Mouse (Mus musculus) erythroblast, embryonic 14.5 days (primary cell): ENCODE results near the gene Mllt3. TPM values are rescaled to one million over a fixed set of nuclear protein-coding genes. Genes with fewer than 3 reads are reported as not detected.

Experiments
- H3K27me3 ChIP-seq: 2 replicates; pipeline ENCODE4 v1.6.1; 2012; ENCODE audit warnings: inconsistent platforms; ENCODE audit not compliant: control insufficient read depth
- H3K36me3 ChIP-seq: 2 replicates; pipeline ENCODE4 v1.6.1; 2012; ENCODE audit warnings: mild to moderate bottlenecking, inconsistent platforms; ENCODE audit not compliant: control insufficient read depth
- H3K4me1 ChIP-seq: 2 replicates; pipeline ENCODE4 v1.6.1; 2012; ENCODE audit warnings: inconsistent platforms; ENCODE audit not compliant: control insufficient read depth
- H3K4me3 ChIP-seq: replicated peaks from 2 replicates; pipeline ENCODE3; 2012; ENCODE audit warnings: moderate library complexity, mild to moderate bottlenecking, inconsistent platforms
- H3K9me3 ChIP-seq: 2 replicates; pipeline ENCODE4 v1.6.1; 2012; ENCODE audit warnings: low read length, inconsistent platforms, mixed read lengths; ENCODE audit not compliant: control insufficient read depth
- GATA1 ChIP-seq: IDR thresholded peaks from 2 replicates; pipeline ENCODE4 v1.6.1; 2012; ENCODE audit warnings: low read length, inconsistent platforms, mixed read lengths
- TAL1 ChIP-seq: IDR thresholded peaks from 3 replicates; pipeline ENCODE4 v1.6.1; 2012; ENCODE audit warnings: low read length, inconsistent platforms, mixed read lengths
- polyA plus RNA-seq: library from polyadenylated mRNA; stranded (reverse); fragments of >175 nt; gene quantifications from 2 replicates; pipeline ENCODE4 v1.2.3, GENCODE M21; 2012

Mllt3 gene
- polyA plus RNA-seq, 1 experiment = 7.8 TPM

DNA sequence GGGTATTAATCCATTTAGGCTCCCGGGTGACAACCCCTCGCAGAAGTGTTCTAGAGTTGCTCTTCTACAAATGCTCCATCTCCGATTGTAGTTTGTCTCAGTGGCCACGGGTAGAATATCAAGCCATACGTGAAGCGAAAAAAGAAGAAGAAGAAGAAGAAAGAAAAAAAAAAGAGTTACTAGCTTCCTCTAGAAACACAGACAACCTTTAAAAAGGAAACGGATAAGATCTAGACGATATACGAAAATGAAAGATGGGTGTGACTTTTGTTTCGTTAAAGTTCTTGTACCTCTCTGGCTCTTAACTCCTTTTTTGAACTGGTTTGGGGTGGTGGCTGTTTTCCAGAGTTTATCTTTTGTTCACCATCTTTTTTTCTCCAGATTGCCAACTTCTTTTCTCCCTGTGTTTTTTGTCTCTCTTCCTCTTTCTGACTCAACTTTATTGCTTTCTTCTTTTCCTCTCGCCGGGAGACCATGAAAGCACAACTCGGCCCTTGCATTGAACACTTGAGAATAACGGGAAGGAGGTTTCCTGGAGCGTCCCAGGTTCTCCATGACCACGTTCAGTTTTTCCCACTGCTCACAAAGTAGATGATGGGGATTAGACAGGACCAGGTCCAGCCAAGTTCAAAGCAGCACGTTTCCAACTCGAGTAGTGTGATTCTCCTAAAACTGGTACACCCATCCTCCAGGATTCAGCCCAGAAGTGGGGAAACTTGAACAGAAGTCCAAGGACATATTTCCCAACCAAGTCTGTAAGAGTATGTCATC is 1.4 kb upstream of the Mllt3 start:
- TF ChIP-seq TAL1 (no peak), GATA1 (no peak)
- Histone ChIP-seq H3K4me3 (peak overlapping the region; percentile 80), H3K36me3 (peaks cover under 1% of the 10 kb centered on the region), H3K4me1 (peaks cover 43% of the 10 kb centered on the region), H3K27me3 (peaks cover 20% of the 10 kb centered on the region), H3K9me3 (no peaks in the 10 kb centered on the region)

DNA sequence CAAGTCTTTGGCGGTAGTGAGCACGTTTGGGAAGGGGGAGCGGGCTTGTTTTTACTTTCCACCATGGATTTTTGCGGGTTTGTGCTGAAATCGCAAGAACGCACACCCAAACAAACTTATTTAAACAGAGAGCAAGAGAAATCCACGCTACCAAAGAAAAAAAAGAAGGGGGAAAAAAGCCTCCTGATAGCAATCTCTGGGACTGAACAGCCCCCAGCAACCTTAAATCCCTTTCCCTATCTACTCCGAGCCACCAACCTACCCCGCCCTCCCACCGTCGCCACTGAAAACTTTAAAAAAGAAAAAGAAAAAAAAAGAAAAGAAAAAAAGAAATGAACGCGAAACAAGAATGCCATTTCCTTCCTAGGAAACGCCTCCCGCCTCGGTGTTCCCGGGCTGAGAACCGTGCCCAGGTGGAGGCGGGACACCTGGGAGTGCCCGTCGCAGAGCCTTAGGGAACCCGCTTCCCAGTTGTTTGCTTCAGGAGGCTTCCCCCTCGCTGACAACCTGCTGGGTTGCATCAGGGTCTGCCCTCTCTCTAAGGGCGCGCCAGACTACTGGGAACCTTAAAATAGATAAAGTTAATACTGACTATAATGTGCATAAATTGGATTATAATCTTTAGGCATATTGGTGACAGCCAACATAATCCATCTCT is 694 bp upstream of the Mllt3 start:
- Histone ChIP-seq H3K9me3 (no peaks in the 10 kb centered on the region), H3K27me3 (peaks cover 20% of the 10 kb centered on the region), H3K4me3 (peak overlapping the region; percentile 80), H3K4me1 (peaks cover 43% of the 10 kb centered on the region), H3K36me3 (peaks cover 2% of the 10 kb centered on the region)
- no peak for TF ChIP-seq GATA1
- no peak for TF ChIP-seq TAL1

DNA sequence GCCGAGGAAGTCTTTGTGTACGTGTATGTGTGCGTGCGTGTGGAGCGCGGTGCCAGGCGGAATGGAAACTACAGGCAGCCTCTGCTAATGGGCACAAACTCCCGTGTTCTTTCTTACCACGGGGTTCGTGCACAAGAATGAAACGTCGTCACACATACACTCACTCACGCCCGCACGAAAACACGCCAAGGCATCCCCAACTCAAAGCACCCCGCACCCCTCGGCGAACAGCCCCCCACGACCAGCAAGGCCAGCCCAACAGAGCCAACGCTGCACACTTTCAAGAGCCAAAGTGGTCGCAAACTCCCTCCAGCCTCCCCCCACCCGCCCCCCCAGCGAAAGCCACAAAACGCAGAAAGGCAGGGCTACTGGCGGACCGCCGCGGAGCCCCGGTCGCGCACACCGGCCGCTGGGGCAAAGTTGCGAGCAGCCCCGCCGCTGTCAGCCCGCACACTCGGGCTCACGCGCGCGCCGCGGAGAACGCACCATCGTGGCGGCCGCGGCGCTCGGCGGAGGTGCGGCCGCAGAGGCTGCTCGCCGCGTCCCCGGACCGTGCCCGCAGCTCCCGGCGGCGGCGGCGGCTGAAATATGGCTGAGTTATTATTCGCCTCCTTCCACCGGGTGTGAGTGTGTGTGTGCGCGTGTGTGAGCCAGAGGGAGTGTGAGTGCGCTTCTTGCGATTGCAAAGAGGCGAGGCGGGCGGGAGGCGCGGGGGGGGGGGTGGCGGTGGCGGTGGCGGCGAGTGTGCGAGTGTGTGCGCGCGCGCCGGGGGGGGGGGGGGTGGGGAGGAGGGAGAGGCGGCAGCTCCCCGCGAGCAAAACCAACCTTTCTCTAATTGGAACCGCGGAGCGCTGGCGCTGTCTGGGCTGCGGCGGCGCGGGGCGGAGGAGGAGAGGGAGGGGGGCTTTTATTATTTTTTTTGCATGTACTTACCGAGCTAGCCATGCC is 739 bp downstream of the Mllt3 start:
- no peaks in the 10 kb centered on the region for H3K9me3 ChIP-seq
- TF ChIP-seq TAL1 = no peak
- TF ChIP-seq GATA1 = no peak
- peaks cover 43% of the 10 kb centered on the region for H3K4me1 ChIP-seq
- peaks cover 20% of the 10 kb centered on the region for H3K27me3 ChIP-seq
- H3K36me3 ChIP-seq = peaks cover 2% of the 10 kb centered on the region
- peak overlapping the region; percentile 80 for H3K4me3 ChIP-seq

DNA sequence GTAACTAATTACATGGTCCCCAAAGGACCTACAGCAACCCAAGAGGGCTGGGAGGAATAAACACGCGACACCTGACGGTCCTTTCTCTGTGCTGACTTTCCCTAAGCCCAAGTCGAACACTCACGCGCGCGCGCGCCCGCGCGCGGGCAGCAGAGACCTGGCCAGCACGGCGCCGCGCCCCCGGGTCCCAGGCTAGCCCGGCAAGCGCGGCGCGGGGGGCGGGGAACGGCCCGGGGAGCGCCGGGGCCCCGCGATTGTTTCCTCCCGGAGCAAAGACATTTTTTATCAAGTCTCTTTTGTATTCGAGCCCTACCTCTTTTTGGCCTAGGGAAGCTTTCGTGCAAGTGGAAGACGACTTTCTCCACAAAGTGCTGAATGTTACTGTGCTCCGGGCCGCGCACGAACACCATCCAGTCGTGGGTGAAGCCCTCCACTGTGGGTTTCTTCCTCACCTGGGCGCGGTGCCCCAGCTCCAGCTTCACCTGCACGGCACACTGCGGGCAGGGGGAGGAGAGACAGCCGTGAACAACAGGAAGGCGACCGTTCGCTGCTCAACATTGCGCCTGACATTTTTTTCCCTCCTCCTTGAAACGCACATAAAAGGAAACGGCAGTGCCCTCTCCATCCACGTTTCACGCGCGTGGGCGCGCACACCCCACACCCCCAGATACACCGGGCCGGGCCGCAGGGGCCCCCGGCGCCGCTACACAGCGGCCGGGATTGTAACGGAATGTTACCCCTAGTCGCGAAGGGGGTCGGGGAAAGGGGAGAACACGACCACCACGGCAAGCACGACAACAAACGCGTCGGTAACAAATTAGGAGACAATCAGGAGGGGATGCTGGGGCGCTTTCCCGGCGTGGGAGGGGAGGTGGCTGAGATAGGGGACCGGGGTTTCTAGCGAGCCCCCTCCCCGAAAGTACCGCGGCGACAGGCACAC is 1.7 kb downstream of the Mllt3 start:
- no peak for TF ChIP-seq GATA1
- TF ChIP-seq TAL1 = no peak
- Histone ChIP-seq H3K36me3 (peaks cover 2% of the 10 kb centered on the region), H3K4me1 (peaks cover 43% of the 10 kb centered on the region), H3K27me3 (peaks cover 20% of the 10 kb centered on the region), H3K9me3 (no peaks in the 10 kb centered on the region), H3K4me3 (peak overlapping the region; percentile 80)

DNA sequence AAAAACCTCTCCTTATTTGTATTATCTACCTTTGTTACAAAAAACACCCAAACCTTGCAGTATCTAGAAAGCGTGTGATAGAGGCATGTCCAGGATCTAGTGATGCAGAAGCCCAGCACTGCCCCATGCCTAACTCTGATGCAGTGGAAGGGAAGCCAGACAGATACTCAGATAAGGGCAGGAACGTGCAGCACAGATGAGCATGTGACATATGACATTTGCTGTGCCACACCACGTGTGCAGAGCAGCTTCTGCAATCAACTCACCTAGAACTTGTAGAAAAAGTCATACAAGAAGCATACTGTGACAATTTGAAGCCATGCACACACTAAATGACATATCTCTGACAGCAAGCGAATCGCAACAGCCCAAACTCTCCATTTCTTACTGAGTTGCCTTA is 9.6 kb downstream of the Mllt3 start:
- no peaks in the 10 kb centered on the region for H3K9me3 ChIP-seq
- H3K36me3 ChIP-seq = no peaks in the 10 kb centered on the region; the same call in 1 of the 2 replicates
- TF ChIP-seq GATA1 = no peak
- no peak for TF ChIP-seq TAL1
- H3K4me1 ChIP-seq = peaks cover 2% of the 10 kb centered on the region; the same call in 1 of the 2 replicates
- H3K27me3 ChIP-seq = no peaks in the 10 kb centered on the region
- no peak overlapping the region for H3K4me3 ChIP-seq

DNA sequence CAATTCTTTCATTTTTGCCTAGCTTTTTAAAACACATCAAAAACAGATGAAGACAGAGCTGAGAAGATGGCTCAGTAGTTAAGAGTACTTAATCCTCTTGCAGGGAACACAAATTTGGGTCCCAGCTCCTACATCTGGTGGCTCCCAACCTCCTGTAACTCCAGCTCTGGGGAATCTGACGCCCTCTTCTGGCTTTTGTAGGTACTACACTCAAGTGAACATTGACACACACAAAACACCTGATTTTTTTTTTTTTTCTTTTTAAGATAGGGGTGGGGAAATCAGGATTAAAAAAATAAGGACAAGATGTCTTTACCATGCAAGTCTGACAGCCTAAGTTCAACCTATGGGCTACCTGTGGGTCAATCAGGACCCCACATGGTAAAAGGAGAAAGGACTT is 10.5 kb downstream of the Mllt3 start:
- TF ChIP-seq TAL1 = no peak
- TF ChIP-seq GATA1 = no peak
- Histone ChIP-seq H3K4me3 (no peak overlapping the region), H3K9me3 (no peaks in the 10 kb centered on the region), H3K27me3 (no peaks in the 10 kb centered on the region), H3K36me3 (no peaks in the 10 kb centered on the region; the same call in 1 of the 2 replicates), H3K4me1 (peaks cover 2% of the 10 kb centered on the region; the same call in 1 of the 2 replicates)

DNA sequence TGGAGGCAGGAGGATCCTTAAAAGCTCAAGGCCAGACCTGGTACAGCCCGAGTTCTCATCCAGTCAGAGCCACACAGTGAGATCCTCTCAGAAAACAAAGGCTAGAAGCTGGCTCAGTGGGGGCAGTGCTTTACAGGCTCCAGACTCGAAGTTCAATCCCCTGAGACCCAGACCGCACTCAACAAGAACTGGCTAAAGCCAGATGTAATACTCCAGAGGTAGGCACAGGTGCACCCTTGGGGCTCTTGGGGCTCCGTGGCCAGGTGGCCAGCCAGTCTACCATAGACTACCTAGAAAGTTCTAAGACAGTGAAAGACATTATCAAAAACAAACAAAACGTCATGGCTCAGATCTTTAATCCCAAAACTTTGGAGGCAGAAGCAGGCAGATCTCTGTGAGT is 12.7 kb downstream of the Mllt3 start:
- Histone ChIP-seq H3K27me3 (no peaks in the 10 kb centered on the region), H3K4me1 (peaks cover 3% of the 10 kb centered on the region; the same call in 1 of the 2 replicates), H3K4me3 (no peak overlapping the region), H3K9me3 (no peaks in the 10 kb centered on the region), H3K36me3 (no peaks in the 10 kb centered on the region)
- TF ChIP-seq TAL1 (no peak), GATA1 (no peak)

DNA sequence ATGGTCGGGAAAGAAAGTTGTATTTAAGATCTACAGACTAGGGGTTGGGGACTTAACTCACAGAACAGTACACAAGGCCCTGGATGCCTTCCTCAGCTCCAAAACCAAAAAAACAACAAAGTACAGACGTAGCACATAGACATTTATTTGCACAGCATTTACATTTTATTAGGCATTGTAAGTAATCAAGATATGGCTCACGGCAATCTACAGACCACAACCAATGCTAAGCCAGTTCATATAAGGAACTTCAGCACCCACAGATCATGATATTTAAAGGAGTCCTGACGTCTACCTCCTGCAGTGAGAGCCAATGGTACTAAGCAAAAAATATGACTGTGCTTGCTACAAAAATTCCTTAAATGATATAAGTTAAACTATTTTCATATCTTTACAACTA is 13.5 kb downstream of the Mllt3 start:
- Histone ChIP-seq H3K4me3 (no peak overlapping the region), H3K9me3 (no peaks in the 10 kb centered on the region), H3K4me1 (peaks cover 6% of the 10 kb centered on the region), H3K27me3 (no peaks in the 10 kb centered on the region), H3K36me3 (no peaks in the 10 kb centered on the region)
- TF ChIP-seq TAL1 = no peak
- no peak for TF ChIP-seq GATA1
